Mouse (Mus musculus) monocyte, adult 2 months (primary cell): ENCODE data around the gene Mast4.

Source experiments
- DNase-seq, 2 experiments: peaks; one replicate each; pipeline ENCODE4 v3.0.0; 2022; ENCODE audit warnings: low spot score in 2 of 2, low read depth in 1 of 2

Gene Mast4

DNA sequence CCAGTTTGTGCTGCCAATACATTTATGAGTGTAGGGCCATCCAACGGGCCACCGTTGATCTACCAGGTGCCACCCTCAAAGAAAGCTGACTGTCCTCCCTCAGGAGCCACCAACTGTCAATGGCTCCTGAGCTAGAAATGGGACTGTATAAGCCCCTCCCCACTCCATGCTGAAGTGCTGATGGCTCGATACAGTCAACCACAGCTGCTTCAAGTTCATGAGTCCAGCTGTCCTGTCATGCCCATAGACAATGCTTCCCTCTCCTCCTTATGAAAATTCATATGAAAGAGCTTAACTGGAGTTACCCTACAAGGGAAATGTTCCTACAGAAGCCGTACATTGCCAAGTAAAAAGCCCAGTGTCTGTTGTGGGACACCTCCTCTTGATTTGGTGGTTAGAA is 93.2 kb downstream of the Mast4 start:
- no peak for DNase-seq

DNA sequence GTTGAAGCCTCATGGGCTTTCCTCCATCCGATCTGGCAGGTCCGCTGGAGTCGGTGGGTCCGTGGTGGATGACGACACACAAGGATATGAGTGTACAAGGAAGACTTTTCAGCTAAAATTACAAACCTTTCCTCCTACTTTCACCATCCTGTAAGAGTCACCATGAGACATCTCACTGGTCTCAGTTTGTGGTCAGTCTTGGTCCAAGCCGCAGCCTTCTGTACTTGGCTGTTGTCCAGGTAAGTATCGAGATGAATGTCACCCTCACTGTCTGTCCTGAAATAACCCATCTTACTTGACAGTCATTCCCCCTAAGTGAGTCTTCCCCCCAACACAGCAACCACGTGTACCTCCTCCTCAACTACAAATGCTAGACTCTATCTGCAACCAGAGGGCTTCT is 94.6 kb downstream of the Mast4 start:
- DNase-seq, result no peak

DNA sequence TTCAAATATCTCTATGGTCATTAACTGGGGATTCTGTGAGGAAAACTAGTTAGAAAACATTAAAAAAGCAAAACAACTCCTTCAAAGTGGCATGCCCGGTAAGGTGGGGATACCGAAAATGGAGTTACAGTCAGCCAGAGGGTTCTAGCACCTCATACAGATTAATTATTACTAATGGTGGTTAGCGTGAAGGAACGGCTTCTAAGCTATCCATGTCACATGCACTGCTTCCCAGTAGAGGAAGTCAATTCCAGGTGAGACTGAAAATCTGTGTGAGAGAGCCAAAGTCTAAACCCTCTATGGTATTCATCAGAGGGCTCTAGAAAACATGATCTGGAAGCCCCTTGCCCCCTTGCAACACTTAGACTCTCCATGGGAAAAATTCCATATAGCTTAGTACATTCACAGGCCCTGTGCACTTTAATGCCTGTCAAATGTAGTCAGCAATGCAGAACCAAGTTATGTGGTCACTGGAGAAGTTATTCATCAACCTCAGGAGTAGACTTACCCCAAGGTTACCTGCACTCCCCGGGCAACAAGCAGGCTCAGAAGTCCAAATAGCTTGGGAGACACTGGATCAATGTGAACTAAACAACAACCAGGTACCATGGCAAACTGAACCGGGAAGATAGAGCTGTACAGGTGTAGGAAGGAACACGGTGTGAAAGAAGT is 96.1 kb downstream of the Mast4 start:
- no peak for DNase-seq

DNA sequence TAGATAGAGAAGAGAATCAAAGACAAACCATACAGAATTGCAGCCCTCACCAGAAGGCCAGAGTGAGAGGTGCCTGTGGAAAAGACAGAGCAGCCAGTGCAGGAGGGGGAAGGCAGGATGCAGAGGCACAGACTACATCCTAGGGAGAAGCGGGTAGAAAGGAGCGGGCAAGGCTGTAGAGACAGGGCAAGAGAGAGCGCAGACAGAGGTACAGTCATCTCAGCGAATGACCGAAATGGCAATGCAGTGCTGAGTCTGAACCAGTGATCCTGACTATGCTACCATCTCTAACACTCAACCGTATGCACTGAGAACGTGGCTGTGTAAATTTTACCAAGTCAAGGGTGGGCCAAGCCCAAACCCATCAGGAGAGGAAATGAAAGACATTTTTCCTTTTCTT is 102.1 kb downstream of the Mast4 start:
- no peak for DNase-seq

DNA sequence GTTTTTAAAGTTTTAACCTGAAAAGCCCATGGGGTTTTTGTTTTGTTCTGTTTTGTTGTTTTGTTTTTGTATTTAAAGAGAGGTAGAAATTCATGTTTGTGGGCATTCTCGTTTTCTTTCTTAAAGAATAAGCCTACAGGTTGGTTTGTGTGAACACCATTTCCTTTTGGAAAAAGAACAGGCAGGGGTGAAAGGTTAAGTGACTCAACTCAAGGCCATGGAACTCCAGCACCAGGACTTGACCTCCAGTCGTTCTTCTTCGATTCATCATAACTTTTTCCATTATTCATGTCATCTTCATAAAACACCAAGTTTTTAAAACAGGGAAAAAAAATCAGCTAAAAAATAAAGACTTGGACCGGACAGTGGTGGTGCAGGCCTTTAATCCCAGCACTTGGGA is 105.2 kb downstream of the Mast4 start:
- no peak for DNase-seq

DNA sequence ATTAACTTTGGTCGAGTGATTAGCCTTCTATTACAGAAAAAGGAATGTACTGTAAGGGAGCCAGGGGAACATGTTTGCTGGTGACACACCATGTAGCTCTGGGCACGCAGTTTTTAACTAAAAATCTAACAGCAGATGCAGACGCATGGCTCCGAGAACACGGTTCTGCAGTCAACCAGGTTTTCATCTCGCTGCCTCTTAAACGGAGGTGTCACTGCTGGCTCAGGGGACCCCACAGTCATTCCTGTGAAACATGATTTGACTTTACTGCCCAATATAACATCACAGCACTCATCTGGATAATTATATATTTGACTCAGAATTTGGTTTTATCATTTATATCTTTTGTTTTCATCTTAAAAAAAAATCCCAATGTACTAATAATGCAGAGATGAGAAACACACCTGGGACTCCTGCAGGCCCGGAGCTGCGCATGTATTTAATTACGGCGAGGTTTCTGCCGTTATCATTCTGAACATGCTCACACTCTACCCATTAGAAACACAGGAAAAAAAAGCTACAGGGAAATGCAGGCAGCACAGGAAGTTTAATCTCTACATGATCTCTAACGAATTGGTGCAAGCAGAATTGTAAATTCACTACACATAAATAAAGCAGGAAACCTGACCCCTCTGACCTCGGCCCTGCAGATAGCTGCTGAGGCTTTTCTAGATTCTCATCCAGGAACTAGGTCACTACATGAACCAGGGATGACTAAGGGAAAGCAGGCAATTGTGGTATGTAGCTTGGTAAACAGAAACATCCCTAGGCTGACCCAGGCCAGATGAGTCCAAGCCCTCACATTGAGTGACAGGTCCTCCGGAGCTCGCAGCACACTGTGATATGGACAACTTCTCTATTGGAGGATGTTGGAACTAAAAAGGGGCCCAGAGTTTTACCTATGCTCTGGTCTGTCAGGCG is 108.1 kb downstream of the Mast4 start:
- no peak for DNase-seq

DNA sequence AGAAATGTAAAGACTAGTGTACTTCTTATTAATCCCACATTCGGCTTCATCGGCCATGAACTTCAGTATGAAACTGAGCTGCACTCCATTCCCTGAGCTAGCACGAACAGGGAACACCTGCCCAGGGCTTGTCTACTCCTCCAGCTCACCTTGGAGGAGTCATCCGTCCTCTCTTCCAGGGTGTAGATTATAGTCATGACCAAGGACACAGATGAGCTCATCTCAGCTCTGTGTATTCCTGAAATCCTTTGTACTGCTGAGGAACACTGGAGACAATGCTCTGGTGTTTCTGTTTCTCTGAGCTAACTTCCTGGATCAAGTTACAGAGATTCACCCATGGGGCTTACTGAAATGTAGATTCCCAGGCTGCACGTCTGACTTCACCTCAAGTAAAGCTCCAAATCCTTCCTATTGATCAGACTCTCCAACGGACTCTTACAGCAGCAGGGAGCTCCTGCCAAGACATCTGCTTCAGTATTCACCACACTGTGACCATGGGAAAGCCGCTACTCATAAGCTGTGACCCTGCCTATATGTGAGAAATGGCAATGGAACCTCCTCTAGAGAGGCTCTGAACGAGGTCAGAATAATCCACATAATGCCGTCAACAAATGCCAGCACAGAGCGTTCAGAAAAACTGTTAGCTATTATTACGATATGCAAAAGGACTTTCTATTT is 108.9 kb downstream of the Mast4 start:
- DNase-seq, result no peak

DNA sequence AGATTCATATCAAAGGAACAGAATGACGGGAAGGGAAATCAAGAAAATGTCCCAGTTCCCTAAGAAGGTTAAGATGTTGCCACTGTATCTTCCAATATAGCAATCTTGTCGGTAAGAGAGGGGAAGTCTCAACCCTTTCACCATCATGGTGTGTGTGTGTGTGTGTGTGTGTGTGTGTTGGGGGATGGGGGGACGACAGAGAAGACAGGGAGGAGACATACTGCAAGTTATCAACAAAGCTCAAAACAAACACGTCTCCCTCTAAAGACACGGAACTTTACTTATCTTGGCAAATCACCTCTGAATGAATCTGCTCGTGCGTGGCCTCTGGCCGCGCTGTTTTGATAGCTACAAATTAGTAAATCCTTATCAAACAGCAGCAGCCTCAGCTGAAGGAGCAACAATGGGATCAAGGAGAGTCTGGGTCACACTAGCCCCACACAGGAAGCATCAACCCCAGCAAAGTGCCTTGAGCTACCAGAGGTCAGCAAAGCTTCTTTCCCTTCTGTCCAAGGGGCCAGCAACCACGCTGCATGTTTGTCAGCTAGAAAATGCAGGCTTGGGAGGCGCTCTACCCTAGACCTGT is 113.7 kb downstream of the Mast4 start:
- no peak for DNase-seq

DNA sequence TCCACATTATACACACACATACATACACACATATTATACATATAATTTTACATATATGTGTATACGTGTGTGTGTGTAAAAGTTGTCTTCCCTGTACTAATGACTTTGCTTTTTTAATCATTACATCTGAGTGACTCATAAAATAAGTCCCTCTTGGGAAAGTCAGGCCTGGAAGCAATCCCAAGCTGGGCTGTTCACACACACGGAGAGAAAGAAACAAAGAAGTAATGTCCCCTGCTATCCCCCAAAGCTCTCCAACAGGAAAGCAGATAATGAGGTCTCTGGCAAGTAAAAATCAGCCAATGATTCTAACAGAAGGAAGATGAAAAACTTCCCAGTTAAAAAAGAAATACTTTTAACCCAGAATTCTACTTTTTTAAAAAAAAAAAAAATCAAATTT is 114.3 kb downstream of the Mast4 start:
- no peak for DNase-seq

DNA sequence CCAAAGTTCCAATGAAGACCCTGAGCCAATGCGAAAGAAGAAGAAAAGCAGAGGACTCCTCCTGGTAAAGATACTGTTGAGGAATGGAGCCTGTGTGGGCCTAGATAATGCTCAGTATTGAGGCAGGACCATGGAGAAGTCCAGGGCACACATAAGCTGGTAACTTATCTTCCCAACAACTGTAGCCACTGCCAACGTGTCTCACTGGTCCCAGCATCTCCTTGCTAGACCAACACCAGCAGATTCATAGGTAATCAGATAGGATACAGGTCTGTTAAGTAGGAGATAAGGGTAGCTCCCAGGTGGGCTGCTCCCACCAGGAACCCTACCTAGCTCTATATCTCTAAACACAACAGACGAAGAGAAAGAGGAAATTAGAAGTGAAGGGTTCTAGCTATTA is 116.8 kb downstream of the Mast4 start:
- DNase-seq, result no peak

DNA sequence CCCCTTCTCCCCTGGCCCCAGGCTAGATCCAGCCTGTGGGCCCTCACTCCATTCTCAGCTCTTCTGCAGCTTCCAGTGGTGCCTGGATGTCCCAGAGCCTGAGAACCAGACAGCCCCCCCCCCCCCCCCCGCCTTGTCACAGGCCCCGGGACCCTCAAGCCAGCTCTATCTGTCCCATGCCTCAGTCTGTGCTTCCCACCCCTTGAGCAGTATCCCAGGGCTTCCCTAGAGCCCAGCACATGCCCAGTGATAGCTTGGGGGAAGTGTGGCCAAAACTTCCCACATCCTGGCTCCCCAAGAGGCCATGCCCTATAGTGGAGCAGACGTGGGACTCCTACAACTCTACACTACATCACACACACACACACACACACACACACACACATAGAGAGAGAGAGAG is 119.8 kb downstream of the Mast4 start:
- no peak for DNase-seq

DNA sequence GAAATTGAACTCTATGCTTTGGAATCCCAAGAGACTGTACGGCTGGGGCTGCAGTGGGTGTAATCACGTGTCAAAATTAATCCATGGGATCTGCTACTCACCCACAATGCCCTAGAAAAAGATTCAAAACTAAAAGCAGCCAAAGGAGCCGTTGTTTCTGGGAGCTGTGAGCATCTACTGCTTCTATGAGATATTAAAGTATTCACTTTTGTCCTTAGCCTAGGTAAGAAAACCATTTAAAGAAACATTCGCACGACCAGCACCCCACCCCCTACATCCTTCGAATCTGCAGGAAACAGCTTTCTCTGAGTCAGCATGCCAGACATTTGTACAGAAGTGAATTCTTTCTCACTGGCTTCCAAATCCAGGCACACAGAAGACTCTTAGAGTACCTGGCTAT is 122.3 kb downstream of the Mast4 start:
- no peak for DNase-seq

DNA sequence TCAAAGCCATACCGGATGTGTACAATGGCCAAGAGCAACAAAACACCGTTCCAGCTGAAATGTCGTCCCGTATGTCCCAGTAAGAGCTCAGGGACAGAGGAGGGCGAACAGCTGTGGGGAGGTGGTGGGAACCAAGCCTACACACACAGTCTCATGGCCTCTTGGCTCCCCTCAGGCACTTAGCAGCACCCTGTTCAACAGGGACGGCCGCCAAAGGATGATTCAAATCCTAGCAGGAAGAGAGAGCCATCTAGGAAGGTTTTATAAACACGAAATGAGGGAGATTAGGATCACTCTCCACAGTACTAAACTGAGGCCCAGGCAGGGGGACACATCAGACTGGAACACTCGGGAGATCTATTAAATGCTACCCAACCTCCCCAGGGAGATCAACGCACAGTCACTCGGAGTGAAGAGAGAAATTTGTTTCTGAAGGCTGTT is 122.8 kb downstream of the Mast4 start:
- DNase-seq, result no peak

DNA sequence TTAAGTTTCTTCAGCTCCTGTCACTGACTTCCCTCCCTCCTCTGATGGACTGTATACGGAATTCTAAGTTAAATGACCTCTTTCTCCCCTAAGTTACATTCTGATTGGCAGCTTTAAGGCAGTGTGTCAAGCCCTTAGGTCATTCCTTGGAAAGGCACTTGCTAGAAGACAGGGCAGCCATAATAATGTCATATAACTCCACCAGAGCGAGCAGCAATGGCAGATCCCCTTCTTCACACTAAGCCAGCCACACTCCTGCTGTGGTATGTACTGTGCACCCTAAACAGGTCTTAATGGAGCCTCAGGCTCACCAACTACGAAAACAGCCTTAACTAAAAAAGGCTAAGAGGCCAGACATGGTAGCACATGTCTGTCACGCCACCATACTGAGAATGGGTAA is 123.6 kb downstream of the Mast4 start:
- no peak for DNase-seq

DNA sequence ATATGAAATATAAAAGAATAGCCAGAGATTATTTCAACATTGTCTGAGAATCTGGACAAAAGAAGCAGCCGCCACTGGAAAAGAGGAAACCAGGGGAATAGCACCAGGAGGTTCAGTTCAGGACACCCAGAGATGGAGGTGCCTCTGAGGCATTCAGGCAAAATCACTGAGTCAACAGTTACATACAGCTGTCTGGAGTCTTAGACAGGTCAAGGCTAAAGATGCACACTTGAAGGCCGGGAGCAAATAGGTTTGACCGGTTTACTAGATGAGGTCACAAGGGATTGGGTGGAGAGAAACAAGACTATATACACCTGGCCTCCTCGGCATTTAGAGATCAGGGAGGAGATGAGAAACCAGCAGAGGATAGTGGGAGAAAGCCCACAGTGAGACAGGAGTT is 127.1 kb downstream of the Mast4 start:
- DNase-seq, result no peak

DNA sequence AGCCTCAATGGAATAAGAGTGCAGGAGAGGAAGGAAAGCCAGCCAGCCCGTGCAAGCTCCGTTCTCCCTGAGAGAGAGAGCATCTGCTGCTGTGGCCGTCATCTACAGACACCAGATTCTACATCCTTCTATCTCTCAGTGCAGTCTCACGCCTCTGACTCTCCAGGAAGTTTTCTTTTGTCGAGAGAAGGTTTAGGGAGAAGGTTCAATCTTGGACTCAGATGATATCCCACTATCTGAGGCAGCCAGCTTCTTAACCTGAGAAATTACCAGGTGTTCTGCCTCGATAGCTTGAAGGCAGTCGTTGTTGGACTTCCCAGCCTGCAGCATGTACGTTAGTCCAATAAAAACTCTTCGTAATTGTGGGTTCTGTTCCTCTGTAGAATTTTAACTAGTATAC is 127.7 kb downstream of the Mast4 start:
- no peak for DNase-seq

DNA sequence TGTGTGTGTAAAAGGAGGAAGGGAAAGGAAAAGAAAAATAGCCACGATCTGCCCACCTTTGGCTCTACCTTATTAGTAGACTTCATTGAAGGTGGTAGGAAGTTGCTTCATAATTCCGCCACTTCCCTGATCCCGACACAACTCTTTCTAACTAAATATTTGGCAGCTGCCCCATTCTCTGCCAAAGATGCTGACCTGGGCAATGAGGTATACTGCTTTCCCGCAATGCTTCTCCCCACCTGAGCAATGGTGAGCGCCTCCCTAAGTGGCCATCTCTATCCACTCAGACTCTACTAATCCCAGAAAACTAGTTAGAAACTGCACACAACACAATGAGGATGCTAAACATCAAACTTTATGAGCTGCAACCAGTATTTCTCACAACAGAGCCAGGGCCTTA is 129.1 kb downstream of the Mast4 start:
- DNase-seq, result no peak

DNA sequence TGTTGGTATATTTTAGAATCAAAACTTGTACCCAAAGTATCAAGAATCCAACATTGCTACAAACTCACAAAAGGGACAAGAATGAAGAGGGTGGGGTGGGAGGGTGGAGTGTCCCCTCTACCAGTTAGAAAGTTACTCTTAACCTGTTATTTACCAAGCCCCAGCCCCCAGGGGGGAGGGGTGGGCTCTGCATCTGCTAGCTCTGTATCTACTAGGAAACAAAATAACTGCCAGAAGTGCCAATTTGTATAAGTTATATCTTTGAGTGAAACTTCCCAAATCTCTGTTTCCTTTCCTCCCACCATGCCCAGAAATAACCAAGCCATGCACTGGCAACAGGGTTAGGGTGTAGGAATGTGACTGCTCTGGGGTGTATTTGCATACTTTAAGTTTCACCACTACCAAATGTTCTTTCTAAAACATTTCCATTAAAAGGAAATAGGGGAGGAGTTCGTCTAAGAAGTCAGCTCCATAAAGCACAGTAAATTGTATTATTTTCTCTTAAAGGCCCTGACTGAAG is 130.9 kb downstream of the Mast4 start:
- no peak for DNase-seq

DNA sequence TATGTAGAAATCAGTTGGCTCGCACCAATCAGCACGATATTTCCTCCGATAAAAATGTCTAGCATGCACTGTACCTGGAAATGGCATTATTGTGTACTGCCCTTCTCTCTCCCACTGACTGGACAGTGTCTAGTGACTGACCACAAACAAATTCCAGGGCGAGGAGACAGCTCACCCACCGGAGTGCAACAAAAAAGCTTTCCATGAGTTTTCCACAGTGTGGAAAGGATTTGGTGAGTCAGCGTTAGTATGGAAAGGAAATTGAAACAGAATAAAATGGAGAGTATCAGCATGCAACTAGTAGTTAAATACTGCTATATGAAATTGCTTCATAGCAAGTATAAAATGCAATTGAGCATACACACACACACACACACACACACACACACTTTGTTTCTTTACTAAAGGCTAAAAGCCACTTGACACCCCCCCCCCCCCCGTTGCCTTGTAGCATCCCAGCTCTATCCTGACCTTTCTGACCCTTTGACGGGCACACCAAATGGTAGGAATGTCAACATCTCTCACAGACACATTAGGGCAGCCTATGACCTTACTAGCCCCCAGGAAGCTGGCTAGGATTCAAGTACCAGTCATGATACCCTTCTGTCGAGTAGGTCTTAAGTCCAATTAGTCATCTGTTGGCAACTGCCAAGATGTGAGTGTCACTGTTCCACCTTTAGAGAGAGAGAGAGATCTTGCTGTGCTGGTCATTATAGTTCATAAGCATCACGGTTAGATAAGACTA is 133.1 kb downstream of the Mast4 start:
- no peak for DNase-seq

DNA sequence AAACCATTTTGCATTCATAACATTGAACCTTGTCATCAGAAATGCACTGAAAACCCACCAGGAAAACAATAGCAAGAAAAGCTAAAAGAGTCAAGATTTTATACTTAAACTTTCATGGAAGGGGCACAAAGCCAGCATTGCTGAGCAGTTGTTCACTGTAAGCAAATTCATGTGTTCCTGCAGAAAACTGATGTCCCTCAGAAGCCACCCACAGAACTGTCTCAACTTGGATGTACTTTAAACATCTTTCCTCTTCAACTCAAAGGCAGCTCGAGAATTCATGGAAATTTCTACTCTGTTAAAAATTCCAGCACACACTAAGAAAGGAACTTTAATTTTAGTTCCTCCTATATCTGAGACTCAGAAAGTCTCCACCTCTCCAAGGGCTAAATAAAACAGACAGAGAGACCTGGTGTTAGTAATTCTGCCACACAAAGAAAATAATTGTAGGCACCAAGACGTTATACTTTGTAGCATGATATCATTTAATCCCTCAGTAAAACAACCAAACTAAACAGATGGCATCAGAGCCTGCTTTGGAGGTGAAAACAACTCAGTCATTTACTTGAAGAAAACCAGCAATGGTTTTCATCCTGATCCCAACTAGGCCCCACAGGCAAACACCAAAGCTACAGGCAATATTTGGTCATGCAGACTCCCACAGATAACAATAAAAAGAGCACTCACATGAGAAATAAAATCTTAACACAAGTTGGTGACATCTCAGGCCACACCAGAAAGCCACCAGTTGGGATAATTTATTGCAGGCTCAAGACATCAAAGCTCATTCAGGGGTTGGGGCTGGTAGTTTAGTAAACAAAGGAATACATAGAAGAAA is 134.3 kb downstream of the Mast4 start:
- no peak for DNase-seq
